Mouse (Mus musculus): Measurements from ENCODE around the gene Spdya. TPM values are rescaled to one million over a fixed set of nuclear protein-coding genes. Genes with fewer than 3 reads are reported as not detected.
A peak's percentile ranks its signal among the peaks of the same experiment; 100 is the strongest.
"Not testable (repeated sequence)": the region's sequence is repeated elsewhere in the genome, so short reads cannot be mapped to it uniquely, and the experiment has no call there.

Gene Spdya
- polyA plus RNA-seq, 1 experiment, result 0.07 TPM

- no peak overlapping the region for H3K4me3 ChIP-seq (ENCODE audit: insufficient read depth, poor library complexity, severe bottlenecking)
- H3K27me3 ChIP-seq (ENCODE audit: control insufficient read depth, insufficient read depth, insufficient read length), result no peaks in the 10 kb centered on the region
- H3ac ChIP-seq (ENCODE audit: control insufficient read depth, insufficient read length, low read depth), result no peak overlapping the region
- peaks cover 14% of the 10 kb centered on the region for H3K36me3 ChIP-seq (ENCODE audit: control insufficient read depth, insufficient read depth)
- H3K79me3 ChIP-seq (ENCODE audit: low read depth), result peaks cover 4% of the 10 kb centered on the region
- H3K79me2 ChIP-seq (ENCODE audit: control insufficient read depth, insufficient read depth), result peaks cover 20% of the 10 kb centered on the region
- TF ChIP-seq FOSL1 (IDR thresholded peaks at IDR 0.05; ENCODE audit: insufficient read depth, low read length, poor library complexity, severe bottlenecking) (no peak), CEBPB (IDR thresholded peaks at IDR 0.05; ENCODE audit: low read depth) (no peak)
Observed at GRCm38 (mm10) chr17:71528042-71528441, 23.8 kb upstream of the Spdya start.

DNA sequence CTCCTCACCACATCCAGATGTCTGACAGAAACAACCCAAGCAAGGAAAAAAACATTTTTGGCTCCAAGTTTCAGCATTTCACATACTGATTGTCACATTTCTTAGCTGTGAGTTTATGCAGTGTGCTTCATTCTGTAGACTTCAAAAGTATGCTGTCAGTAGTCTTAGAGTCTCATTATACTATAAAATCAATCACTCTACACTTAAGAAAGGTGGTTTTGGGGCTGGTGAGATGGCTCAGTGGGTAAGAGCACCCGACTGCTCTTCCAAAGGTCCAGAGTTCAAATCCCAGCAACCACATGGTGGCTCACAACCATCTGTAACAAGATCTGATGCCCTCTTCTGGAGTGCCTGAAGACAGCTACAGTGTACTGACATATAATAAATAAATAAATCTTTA, 16.3 kb upstream of the Spdya start:
- H3K4me3 ChIP-seq (ENCODE audit: insufficient read depth, poor library complexity, severe bottlenecking); H3K27me3 ChIP-seq (ENCODE audit: control insufficient read depth, insufficient read depth, insufficient read length); H3K36me3 ChIP-seq (ENCODE audit: control insufficient read depth, insufficient read depth); H3K79me2 ChIP-seq (ENCODE audit: control insufficient read depth, insufficient read depth); H3K79me3 ChIP-seq (ENCODE audit: low read depth); H3ac ChIP-seq (ENCODE audit: control insufficient read depth, insufficient read length, low read depth): not testable (repeated sequence)

- TF ChIP-seq MAX (IDR thresholded peaks at IDR 0.05) (no peak), CEBPB (IDR thresholded peaks at IDR 0.05; ENCODE audit: low read depth) (no peak), FOSL1 (IDR thresholded peaks at IDR 0.05; ENCODE audit: insufficient read depth, low read length, poor library complexity, severe bottlenecking) (no peak), MYOD1 (IDR thresholded peaks at IDR 0.05; ENCODE audit: control insufficient read depth, insufficient read length, low read depth) (no peak), CTCF (IDR thresholded peaks at IDR 0.05; ENCODE audit: control insufficient read depth, insufficient read depth, insufficient read length) (no peak), MYOG (IDR thresholded peaks at IDR 0.05; ENCODE audit: control insufficient read depth, extremely low read depth, insufficient read length) (no peak), USF1 (IDR thresholded peaks at IDR 0.05; ENCODE audit: low read depth) (no peak)
- H3K4me3 ChIP-seq (ENCODE audit: insufficient read depth, poor library complexity, severe bottlenecking), result no peak overlapping the region
- H3ac ChIP-seq (ENCODE audit: control insufficient read depth, insufficient read length, low read depth), result no peak overlapping the region
- H3K79me2 ChIP-seq (ENCODE audit: control insufficient read depth, insufficient read depth), result no peaks in the 10 kb centered on the region
- no peaks in the 10 kb centered on the region for H3K27me3 ChIP-seq (ENCODE audit: control insufficient read depth, insufficient read depth, insufficient read length)
- no peaks in the 10 kb centered on the region for H3K36me3 ChIP-seq (ENCODE audit: control insufficient read depth, insufficient read depth)
- H3K79me3 ChIP-seq (ENCODE audit: low read depth), result no peaks in the 10 kb centered on the region
Observed at GRCm38 (mm10) chr17:71537164-71537563, 14.7 kb upstream of the Spdya start.

DNA sequence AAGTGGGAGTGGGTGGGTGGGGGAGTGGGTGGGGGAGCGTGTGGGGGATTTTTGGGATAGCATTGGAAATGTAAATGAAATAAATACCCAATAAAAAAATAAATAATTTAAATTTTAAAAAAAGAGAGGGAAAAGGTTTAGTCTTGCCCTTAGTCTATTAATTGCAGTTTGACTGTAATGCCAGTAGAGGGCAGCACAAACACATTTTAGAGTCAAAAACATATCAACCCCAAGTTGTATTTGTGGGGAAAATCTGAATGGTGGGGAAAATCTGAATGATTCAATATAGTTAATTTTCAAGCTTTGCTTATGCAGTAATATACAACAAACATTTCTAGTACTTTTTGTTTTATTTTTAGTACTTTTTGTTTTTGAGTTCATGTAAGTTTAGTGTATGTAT, 3.3 kb upstream of the Spdya start:
- no peaks in the 10 kb centered on the region for H3K79me2 ChIP-seq (ENCODE audit: control insufficient read depth, insufficient read depth)
- H3ac ChIP-seq (ENCODE audit: control insufficient read depth, insufficient read length, low read depth), result no peak overlapping the region
- H3K36me3 ChIP-seq (ENCODE audit: control insufficient read depth, insufficient read depth), result no peaks in the 10 kb centered on the region
- H3K4me3 ChIP-seq (ENCODE audit: insufficient read depth, poor library complexity, severe bottlenecking), result no peak overlapping the region
- TF ChIP-seq MYOG (IDR thresholded peaks at IDR 0.05; ENCODE audit: control insufficient read depth, extremely low read depth, insufficient read length) (no peak), CTCF (IDR thresholded peaks at IDR 0.05; ENCODE audit: control insufficient read depth, insufficient read depth, insufficient read length) (no peak)
- no peaks in the 10 kb centered on the region for H3K79me3 ChIP-seq (ENCODE audit: low read depth)
- peaks cover 9% of the 10 kb centered on the region for H3K27me3 ChIP-seq (ENCODE audit: control insufficient read depth, insufficient read depth, insufficient read length)

DNA sequence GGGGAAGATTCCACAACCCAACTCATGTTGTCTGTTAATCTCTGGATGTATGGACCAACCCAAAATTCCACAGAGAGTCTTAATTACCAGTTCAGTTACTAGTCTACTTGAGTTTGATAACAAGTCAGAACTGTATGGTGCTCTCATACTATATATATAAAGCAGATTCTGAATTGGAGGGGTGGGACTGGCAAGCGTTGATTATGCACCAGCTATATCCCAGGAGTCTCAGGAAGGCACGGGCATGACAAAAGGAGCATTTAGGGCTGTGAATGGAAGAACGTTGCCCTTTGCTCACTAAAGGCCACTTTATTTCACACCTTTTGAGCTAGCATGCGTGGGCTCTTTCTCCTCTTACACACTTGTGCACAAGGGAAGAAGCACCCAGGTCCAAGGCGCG, 511 bp upstream of the Spdya start:
- no peak for TF ChIP-seq CEBPB (IDR thresholded peaks at IDR 0.05; ENCODE audit: low read depth)
- no peak for TF ChIP-seq CTCF (IDR thresholded peaks at IDR 0.05; ENCODE audit: control insufficient read depth, insufficient read depth, insufficient read length)
- TF ChIP-seq FOSL1 (IDR thresholded peaks at IDR 0.05; ENCODE audit: insufficient read depth, low read length, poor library complexity, severe bottlenecking), result no peak
- TF ChIP-seq MAX (IDR thresholded peaks at IDR 0.05), result no peak
- no peak for TF ChIP-seq MYOG (IDR thresholded peaks at IDR 0.05; ENCODE audit: control insufficient read depth, extremely low read depth, insufficient read length)
- no peak for TF ChIP-seq USF1 (IDR thresholded peaks at IDR 0.05; ENCODE audit: low read depth)
- TF ChIP-seq MYOD1 (IDR thresholded peaks at IDR 0.05; ENCODE audit: control insufficient read depth, insufficient read length, low read depth), result no peak
- H3K36me3 ChIP-seq (ENCODE audit: control insufficient read depth, insufficient read depth), result no peaks in the 10 kb centered on the region
- H3K79me3 ChIP-seq (ENCODE audit: low read depth), result no peaks in the 10 kb centered on the region
- peak overlapping the region; percentile 31 for H3K4me3 ChIP-seq (ENCODE audit: insufficient read depth, poor library complexity, severe bottlenecking)
- no peaks in the 10 kb centered on the region for H3K79me2 ChIP-seq (ENCODE audit: control insufficient read depth, insufficient read depth)
- H3K27me3 ChIP-seq (ENCODE audit: control insufficient read depth, insufficient read depth, insufficient read length), result peaks cover 3% of the 10 kb centered on the region
- peak overlapping the region; percentile 72 for H3ac ChIP-seq (ENCODE audit: control insufficient read depth, insufficient read length, low read depth)

GRCm38 (mm10) chr17:71552901-71553300, 1.0 kb downstream of the Spdya start:
- peaks cover 3% of the 10 kb centered on the region for H3K27me3 ChIP-seq (ENCODE audit: control insufficient read depth, insufficient read depth, insufficient read length)
- no peak overlapping the region for H3ac ChIP-seq (ENCODE audit: control insufficient read depth, insufficient read length, low read depth)
- no peaks in the 10 kb centered on the region for H3K79me2 ChIP-seq (ENCODE audit: control insufficient read depth, insufficient read depth)
- H3K36me3 ChIP-seq (ENCODE audit: control insufficient read depth, insufficient read depth), result no peaks in the 10 kb centered on the region
- no peak overlapping the region for H3K4me3 ChIP-seq (ENCODE audit: insufficient read depth, poor library complexity, severe bottlenecking)
- H3K79me3 ChIP-seq (ENCODE audit: low read depth), result no peaks in the 10 kb centered on the region
- no peak for TF ChIP-seq MYOG (IDR thresholded peaks at IDR 0.05; ENCODE audit: control insufficient read depth, extremely low read depth, insufficient read length)
- no peak for TF ChIP-seq MYOD1 (IDR thresholded peaks at IDR 0.05; ENCODE audit: control insufficient read depth, insufficient read length, low read depth)
- no peak for TF ChIP-seq USF1 (IDR thresholded peaks at IDR 0.05; ENCODE audit: low read depth)
- no peak for TF ChIP-seq MAX (IDR thresholded peaks at IDR 0.05)
- TF ChIP-seq CTCF (IDR thresholded peaks at IDR 0.05; ENCODE audit: control insufficient read depth, insufficient read depth, insufficient read length), result no peak
- TF ChIP-seq CEBPB (IDR thresholded peaks at IDR 0.05; ENCODE audit: low read depth), result no peak
- TF ChIP-seq FOSL1 (IDR thresholded peaks at IDR 0.05; ENCODE audit: insufficient read depth, low read length, poor library complexity, severe bottlenecking), result no peak

Measured in C2C12 (cell line).